Mouse (Mus musculus): ENCODE measurements around the gene Tagln3. TPM values are rescaled to one million over a fixed set of nuclear protein-coding genes. Genes with fewer than 3 reads are reported as not detected.

Tagln3 gene
- total RNA-seq, 2 experiments from 2014 or later, result 244 to 276 TPM

Other genes with a start within 250 kb of the Tagln3 start
- gene Gm609, start 231.6 kb downstream of the Tagln3 start, total RNA-seq (2021), result under 1 TPM in 1 of 2 experiments, not detected in 1; 0.17 TPM
- not detected for gene Gm17783, start 192.6 kb downstream of the Tagln3 start, total RNA-seq (2021)
- gene Slc9c1, start 189.3 kb downstream of the Tagln3 start, total RNA-seq (2021), result not detected
- not detected for gene Gcsam, start 114.2 kb downstream of the Tagln3 start, total RNA-seq (2021)
- under 1 TPM; 0.20 to 0.28 TPM for gene BC016579, start 70.5 kb downstream of the Tagln3 start, total RNA-seq (2021)
- 1 to 10 TPM in 1 of 2 experiments, under 1 TPM in 1; 0.67 to 1.9 TPM for gene Tmprss7, start 30.9 kb downstream of the Tagln3 start, total RNA-seq (2021)
- 10 to 100 TPM; 19.1 to 21.6 TPM for gene Abhd10, start 18.3 kb upstream of the Tagln3 start, total RNA-seq (2021)
- gene Phldb2, start 229.0 kb upstream of the Tagln3 start, total RNA-seq (2021), result 1 to 10 TPM; 4.9 to 8.0 TPM